ENCODE assay signal across 11 mouse cellular contexts in the genomic region with DNA sequence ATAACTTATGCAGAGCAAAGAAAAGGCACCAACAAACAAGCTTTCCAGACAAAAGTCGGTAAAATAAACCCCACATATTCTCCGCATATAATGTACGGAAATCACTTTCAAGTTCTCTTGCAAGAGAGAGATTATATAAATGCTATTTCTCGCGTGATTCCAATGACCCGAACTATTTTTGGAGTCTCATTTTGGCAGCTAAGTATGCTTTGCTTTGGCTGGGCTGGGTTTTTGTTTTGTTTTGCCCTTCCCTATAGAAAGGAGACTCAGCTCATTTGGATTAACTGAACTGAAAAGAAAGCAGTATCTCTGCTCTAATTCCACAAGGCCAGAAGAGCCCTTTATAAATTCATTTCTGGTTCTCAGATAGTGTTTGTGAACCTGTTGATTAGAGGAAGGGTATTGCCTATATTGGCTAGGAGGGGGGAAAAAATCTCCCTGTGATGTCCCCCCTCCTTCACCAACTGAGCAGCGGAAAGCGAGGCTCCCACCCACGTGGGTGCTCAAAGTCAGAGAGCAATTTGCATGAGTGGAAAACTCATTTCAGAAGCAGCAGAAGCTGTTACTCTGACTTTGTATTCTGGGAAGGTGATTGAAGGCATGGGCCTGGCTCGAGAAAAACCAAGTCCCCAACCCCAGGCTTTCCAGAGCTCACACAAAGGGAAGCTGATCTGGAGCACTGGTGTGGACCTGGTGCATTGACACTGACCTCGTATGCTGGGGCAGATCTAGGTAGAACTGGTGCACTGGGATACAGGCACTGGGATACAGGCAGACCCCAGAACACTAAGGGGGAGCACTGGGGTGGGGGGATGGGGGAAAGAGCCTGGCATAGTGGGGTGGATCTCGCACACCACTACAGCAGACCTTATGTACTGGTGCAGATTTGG.
DNase-seq lines count a peak whose midpoint lies in the region; ATAC-seq and TF ChIP-seq lines count a peak whose summit lies in the region.
"Had no signal": no experiment of that assay in that cellular context is flagged by ENCODE, and none has a peak within 500 bp of the region (broad histone marks: within the 10 kb centered on the region; RNA-seq: fewer than 3 reads in every experiment).

No protein-coding gene starts in this region.

- H3K4me2 ChIP-seq in lung, embryonic 14.5 days: no peak overlapping the region
- H3K4me2 ChIP-seq in hindbrain, embryonic 12.5 days (replicated peaks): no peak overlapping the region
- no peak overlapping the region for H3K4me2 ChIP-seq in stomach, embryonic 14.5 days (replicated peaks; ENCODE audit: low read depth, low read length)

- ATAC-seq in lung, embryonic 14.5 days (ENCODE audit: insufficient read depth): no peak
- ATAC-seq in hindbrain, embryonic 12.5 days (ENCODE audit: low FRiP score): no peak
- no peak for ATAC-seq in stomach, embryonic 14.5 days (ENCODE audit: insufficient number of reproducible peaks, insufficient read depth, low FRiP score, low read depth)

- intact Hi-C loops in gastrocnemius, adult 2 months (cut with DNase I): no loop called here
- intact Hi-C loops in gastrocnemius, postnatal 36 days (cut with DNase I): no loop called here

- no peak overlapping the region for H3K9ac ChIP-seq in lung, embryonic 14.5 days
- no peak overlapping the region for H3K9ac ChIP-seq in hindbrain, embryonic 12.5 days
- no peak overlapping the region for H3K9ac ChIP-seq in stomach, embryonic 14.5 days (replicated peaks; ENCODE audit: low read depth, low read length)

- TF ChIP-seq CTCF in gastrocnemius, adult 2 months (IDR thresholded peaks at IDR 0.05): no peak
- TF ChIP-seq CTCF in lung, embryonic 14.5 days (IDR thresholded peaks at IDR 0.05; ENCODE audit: low read depth): no peak

- H3K4me3 ChIP-seq in gastrocnemius, adult 2 months: no peak overlapping the region
- no peak overlapping the region for H3K4me3 ChIP-seq in lung, embryonic 14.5 days (ENCODE audit: low read depth, low read length)
- no peak overlapping the region for H3K4me3 ChIP-seq in hindbrain, embryonic 12.5 days
- no peak overlapping the region for H3K4me3 ChIP-seq in stomach, embryonic 14.5 days (ENCODE audit: low read depth, low read length)
- H3K4me3 ChIP-seq: limb, embryonic 10.5 days had no signal

- H3K9me3 ChIP-seq in lung, embryonic 14.5 days (ENCODE audit: low read depth, low read length): no peaks in the 10 kb centered on the region
- no peaks in the 10 kb centered on the region for H3K9me3 ChIP-seq in hindbrain, embryonic 12.5 days (replicated peaks)
- no peaks in the 10 kb centered on the region for H3K9me3 ChIP-seq in stomach, embryonic 14.5 days (ENCODE audit: control insufficient read depth, low read depth, low read length)
- H3K9me3 ChIP-seq: limb, embryonic 10.5 days had no signal

- H3K36me3 ChIP-seq in lung, embryonic 14.5 days (ENCODE audit: insufficient read depth): no peaks in the 10 kb centered on the region
- no peaks in the 10 kb centered on the region for H3K36me3 ChIP-seq in hindbrain, embryonic 12.5 days
- no peaks in the 10 kb centered on the region for H3K36me3 ChIP-seq in stomach, embryonic 14.5 days (ENCODE audit: control insufficient read depth, insufficient read depth, low read length)

- DNase-seq in gastrocnemius, adult 2 months: no peak
- DNase-seq in gastrocnemius, postnatal 36 days: no peak
- DNase-seq in lung, embryonic 14.5 days: peak; percentile 67
- DNase-seq in lung, postnatal 14 days: no peak
- no peak for DNase-seq in T-cell, adult 2 months (ENCODE audit: low spot score)
- no peak for DNase-seq in frontal cortex, adult 2 months (ENCODE audit: extremely low spot score in 1 of 2, low spot score in 1 of 2)
- DNase-seq: kidney, postnatal 25 days had no signal

- 0 out of 2 replicates have a peak, but pooled peaks cover 13% of the 10 kb centered on the region for H3K4me1 ChIP-seq in lung, embryonic 14.5 days (ENCODE audit: insufficient read depth)
- peaks cover 77% of the 10 kb centered on the region for H3K4me1 ChIP-seq in hindbrain, embryonic 12.5 days
- peaks cover 7% of the 10 kb centered on the region; the same call in 1 of the 2 replicates for H3K4me1 ChIP-seq in stomach, embryonic 14.5 days (ENCODE audit: control insufficient read depth, insufficient read depth, low read length)

- no peaks in the 10 kb centered on the region for H3K27me3 ChIP-seq in lung, embryonic 14.5 days (ENCODE audit: insufficient read depth, low read length)
- H3K27me3 ChIP-seq in hindbrain, embryonic 12.5 days: no peaks in the 10 kb centered on the region
- H3K27me3 ChIP-seq in stomach, embryonic 14.5 days (ENCODE audit: control insufficient read depth, insufficient read depth, low read length): no peaks in the 10 kb centered on the region

- peak overlapping the region; percentile 79 for H3K27ac ChIP-seq in gastrocnemius, adult 2 months
- H3K27ac ChIP-seq in lung, embryonic 14.5 days (ENCODE audit: low read depth): peak overlapping the region; percentile 25; the same call in 1 of the 2 replicates
- peak overlapping the region; percentile 25 for H3K27ac ChIP-seq in hindbrain, embryonic 12.5 days
- peak overlapping the region; percentile 18; the same call in 1 of the 2 replicates for H3K27ac ChIP-seq in stomach, embryonic 14.5 days (ENCODE audit: low read length)
- H3K27ac ChIP-seq: limb, embryonic 10.5 days; macrophage had no signal

- WGBS in lung, embryonic 14.5 days: 67% methylated on average over 12 of the region's 12 CpGs
- 68% methylated on average over 12 of the region's 12 CpGs for WGBS in hindbrain, embryonic 12.5 days
- WGBS in stomach, embryonic 14.5 days: 80% methylated on average over 12 of the region's 12 CpGs

Comparison
In these comparisons a context has a peak if more than half of its experiments do, and no peak if none do; other contexts are left out.
1. H3K27ac ChIP-seq: peak in every context shown above with its lines; median percentile 79 in gastrocnemius, adult 2 months; 25 in lung, embryonic 14.5 days; 25 in hindbrain, embryonic 12.5 days; 18 in stomach, embryonic 14.5 days.